Mouse (Mus musculus): ENCODE measurements at regions not wholly inside any gene's neighbourhood (a gene's known extent, or its start where the extent isn't known, plus 50 kb on each side); places are given as distances from the start of the nearest gene placed in this dataset.

DNA sequence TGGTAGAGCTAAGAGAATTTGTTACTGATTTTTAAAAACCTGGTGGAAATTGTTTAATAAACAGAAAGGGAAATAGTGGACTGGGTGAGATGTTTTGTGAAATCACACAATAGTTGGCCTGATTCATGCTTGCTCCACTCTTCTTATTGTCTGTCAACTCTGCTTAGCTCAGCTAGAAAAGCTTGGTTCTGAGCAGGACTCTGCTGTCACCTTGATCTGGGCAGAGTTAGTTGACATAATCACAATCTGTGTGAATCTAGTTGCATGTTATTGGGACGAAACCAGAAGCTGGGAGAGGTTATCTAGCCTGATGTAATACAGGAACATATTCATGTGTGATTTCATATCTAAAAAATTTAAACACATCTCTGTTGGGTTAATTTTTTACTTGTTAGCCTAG is 456.8 kb downstream of the D3Ertd751e start:
- no peak for DNase-seq (ENCODE audit: low spot score)
- no peaks in the 10 kb centered on the region for H3K4me1 ChIP-seq
- no peaks in the 10 kb centered on the region for H3K9me3 ChIP-seq (replicated peaks)
- WGBS, result 92% methylated on average over 1 of the region's 1 CpGs
- H3K27ac ChIP-seq, result no peak overlapping the region
- no peaks in the 10 kb centered on the region for H3K27me3 ChIP-seq (ENCODE audit: low read depth, poor library complexity, severe bottlenecking)
- no peaks in the 10 kb centered on the region for H3K36me3 ChIP-seq
- H3K4me3 ChIP-seq, result no peak overlapping the region

DNA sequence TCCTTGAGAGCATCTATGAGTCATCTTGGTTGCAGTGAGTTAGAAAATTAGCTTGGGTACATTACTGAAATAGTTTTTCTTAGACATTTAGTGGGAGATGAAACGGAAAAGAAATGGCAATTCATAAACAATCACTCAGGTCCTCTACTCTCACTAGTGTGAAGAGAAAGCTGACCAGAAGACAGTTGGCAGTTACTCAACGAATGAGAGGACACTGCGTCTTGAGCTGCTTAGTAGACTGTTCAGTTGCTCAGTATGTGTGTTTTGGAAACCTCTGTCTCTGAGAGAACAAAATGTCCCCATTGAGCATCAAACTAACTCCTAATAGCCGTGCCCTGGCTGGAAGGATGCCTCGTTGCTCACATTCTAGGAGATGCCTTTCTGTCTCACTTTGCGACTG is 459.0 kb downstream of the D3Ertd751e start:
- H3K36me3 ChIP-seq, result no peaks in the 10 kb centered on the region
- 90% methylated on average over 6 of the region's 6 CpGs for WGBS

DNA sequence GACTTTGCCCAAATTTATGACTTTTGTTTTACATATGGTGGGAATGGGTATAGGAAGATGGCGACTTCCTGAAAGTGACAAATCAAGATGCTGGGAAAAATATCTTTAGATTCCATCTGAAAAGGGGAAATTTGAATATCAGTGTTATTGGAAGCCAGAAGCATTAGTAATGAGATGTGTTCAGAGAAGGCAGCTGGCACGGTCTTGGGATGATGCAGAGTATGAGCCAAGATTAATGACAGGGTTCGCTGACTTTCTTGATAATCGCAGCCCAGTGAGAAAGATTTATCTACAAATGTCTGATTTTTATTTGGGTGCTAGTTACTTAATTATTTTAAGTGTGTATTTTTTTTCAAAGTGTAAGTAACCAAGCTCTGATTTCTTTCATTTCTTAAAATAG is 463.2 kb downstream of the D3Ertd751e start:
- Histone ChIP-seq H3K4me3 (no peak overlapping the region), H3K27ac (no peak overlapping the region), H3K27me3 (ENCODE audit: low read depth, poor library complexity, severe bottlenecking) (no peaks in the 10 kb centered on the region), H3K4me1 (no peaks in the 10 kb centered on the region), H3K9me3 (replicated peaks) (no peaks in the 10 kb centered on the region), H3K36me3 (no peaks in the 10 kb centered on the region)
- no peak for DNase-seq (ENCODE audit: low spot score)
- 93% methylated on average over 4 of the region's 4 CpGs for WGBS

More for the DNA sequence above, 459.0 kb downstream of the D3Ertd751e start:
- Histone ChIP-seq H3K4me3 (no peak overlapping the region), H3K27me3 (ENCODE audit: low read depth, poor library complexity, severe bottlenecking) (no peaks in the 10 kb centered on the region), H3K9me3 (replicated peaks) (no peaks in the 10 kb centered on the region), H3K4me1 (no peaks in the 10 kb centered on the region), H3K27ac (no peak overlapping the region)
- DNase-seq (ENCODE audit: low spot score), result no peak

DNA sequence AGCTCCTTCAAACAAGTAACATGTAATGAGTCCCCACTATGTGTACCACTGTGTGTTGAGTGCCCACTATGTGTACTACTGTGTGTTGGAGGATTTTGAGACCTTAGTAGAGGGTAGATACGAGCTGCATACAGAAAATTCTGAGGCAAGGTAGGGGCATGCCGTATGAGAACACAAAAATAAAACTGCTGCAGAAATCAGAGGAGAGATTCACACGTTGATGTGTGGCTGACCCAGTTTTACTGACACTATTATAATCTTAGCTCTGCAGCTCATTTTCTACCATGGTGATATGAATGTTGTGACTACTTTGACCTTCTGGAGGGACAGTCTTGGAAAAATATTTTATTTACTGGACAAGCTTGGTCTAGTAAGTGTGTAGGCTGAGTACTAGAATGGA is 469.0 kb downstream of the D3Ertd751e start:
- Histone ChIP-seq H3K9me3 (replicated peaks) (no peaks in the 10 kb centered on the region), H3K36me3 (no peaks in the 10 kb centered on the region), H3K4me3 (no peak overlapping the region), H3K27me3 (ENCODE audit: low read depth, poor library complexity, severe bottlenecking) (no peaks in the 10 kb centered on the region), H3K4me1 (peaks cover 8% of the 10 kb centered on the region), H3K27ac (no peak overlapping the region)
- WGBS, result 85% methylated on average over 3 of the region's 3 CpGs
- no peak for DNase-seq (ENCODE audit: low spot score)

DNA sequence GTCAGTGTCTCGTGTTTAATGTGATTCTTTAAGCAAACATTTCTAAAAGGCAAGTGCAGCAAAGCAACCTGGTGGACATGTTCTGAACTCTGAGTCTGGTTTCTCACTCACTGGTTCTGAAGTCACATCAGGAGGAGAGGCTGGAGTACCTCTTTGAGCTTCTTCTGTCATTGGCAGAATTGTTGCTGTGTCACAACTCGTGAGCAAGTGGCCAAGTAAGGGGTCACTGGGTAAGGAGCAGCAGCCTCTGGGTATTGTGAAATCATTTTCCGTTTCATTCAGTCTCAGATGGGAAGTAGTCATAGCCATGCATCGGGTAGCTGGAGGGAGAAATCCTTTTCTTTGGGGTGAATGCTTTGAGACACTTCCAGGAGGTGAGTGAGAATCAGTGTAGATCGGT is 470.0 kb downstream of the D3Ertd751e start:
- Histone ChIP-seq H3K9me3 (replicated peaks) (no peaks in the 10 kb centered on the region), H3K36me3 (no peaks in the 10 kb centered on the region), H3K4me3 (no peak overlapping the region), H3K27me3 (ENCODE audit: low read depth, poor library complexity, severe bottlenecking) (no peaks in the 10 kb centered on the region), H3K27ac (no peak overlapping the region), H3K4me1 (peaks cover 8% of the 10 kb centered on the region)
- 85% methylated on average over 5 of the region's 5 CpGs for WGBS
- no peak for DNase-seq (ENCODE audit: low spot score)

DNA sequence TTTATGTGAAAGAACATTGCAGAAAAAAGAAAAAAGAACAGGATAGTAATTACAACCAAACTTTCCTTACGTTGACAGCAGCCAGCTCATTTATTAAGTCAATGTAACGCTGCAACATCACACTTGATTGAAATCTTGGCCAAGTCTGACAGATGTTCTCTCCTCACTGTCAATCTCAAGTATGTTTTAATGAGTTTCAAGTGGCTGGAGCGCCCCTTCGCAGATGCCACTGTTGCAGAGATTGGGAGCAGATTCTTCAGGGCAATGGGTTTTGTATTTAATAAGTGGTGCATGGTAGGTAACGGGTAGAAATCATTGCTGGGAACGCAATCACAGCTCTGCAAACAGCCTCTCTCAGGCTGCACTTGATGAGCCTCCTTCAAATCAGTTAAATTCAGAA is 470.8 kb downstream of the D3Ertd751e start:
- no peaks in the 10 kb centered on the region for H3K36me3 ChIP-seq
- H3K9me3 ChIP-seq (replicated peaks), result no peaks in the 10 kb centered on the region
- H3K4me1 ChIP-seq, result peaks cover 8% of the 10 kb centered on the region
- WGBS, result 81% methylated on average over 6 of the region's 6 CpGs
- H3K27me3 ChIP-seq (ENCODE audit: low read depth, poor library complexity, severe bottlenecking), result no peaks in the 10 kb centered on the region
- DNase-seq (ENCODE audit: low spot score), result no peak
- no peak overlapping the region for H3K27ac ChIP-seq
- H3K4me3 ChIP-seq, result no peak overlapping the region

DNA sequence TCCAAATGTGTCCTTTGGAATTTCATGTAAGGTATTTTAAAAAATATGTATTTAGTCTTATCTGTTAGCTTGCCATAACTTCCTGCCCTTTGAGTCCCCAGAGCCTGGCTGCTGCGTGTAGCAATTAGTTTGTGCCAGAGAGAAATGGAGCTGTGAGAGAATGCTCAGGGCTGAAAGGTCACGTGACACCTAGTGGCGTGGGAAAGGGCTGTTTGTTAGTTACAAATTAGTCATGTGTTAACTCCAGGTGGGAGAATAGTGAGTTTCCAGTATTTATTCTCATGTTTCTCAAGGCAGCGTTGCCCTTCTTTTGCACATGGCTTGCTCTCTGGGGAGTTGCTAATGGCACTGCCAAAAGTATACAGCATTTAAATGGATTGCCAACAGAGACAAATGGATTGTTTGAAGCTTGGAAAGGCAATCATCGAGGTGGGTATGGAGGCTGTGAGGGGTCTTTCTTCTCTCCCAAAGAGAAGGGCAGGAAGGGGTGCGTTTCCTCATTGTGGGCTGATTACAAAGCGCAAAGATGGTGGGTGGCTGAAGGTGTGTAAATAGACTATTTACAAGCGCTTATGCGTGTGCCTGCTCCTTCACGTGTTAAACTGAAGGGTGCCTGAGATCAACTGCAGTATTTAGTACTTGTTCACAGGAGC is 472.3 kb downstream of the D3Ertd751e start:
- peaks cover 8% of the 10 kb centered on the region for H3K4me1 ChIP-seq

DNA sequence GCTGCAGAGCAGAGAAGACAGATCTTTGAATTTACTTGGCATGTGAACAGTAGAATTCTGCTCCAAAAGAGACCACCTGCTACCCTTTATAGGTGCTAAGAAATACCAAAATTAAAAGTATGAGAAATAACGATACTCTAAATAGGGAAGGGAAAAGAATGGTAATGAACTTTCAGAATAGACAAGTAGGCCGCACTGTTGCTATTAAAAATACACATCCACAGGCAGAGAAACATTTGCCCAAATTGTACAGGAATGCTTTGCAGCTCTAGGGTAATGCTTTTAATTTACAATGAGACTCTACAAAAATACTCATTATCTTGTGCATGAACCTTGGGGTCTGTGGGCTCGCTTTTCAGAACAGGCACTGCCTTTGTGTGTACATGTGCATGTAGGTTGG is 476.3 kb downstream of the D3Ertd751e start:
- 92% methylated on average over 3 of the region's 3 CpGs for WGBS
- Histone ChIP-seq H3K27me3 (ENCODE audit: low read depth, poor library complexity, severe bottlenecking) (no peaks in the 10 kb centered on the region), H3K4me1 (peaks cover 8% of the 10 kb centered on the region)

More for the DNA sequence above, 472.3 kb downstream of the D3Ertd751e start:
- peak; percentile 32 for DNase-seq (ENCODE audit: low spot score)
- H3K36me3 ChIP-seq, result no peaks in the 10 kb centered on the region
- 57% methylated on average over 10 of the region's 10 CpGs for WGBS
- H3K4me3 ChIP-seq, result no peak overlapping the region
- no peaks in the 10 kb centered on the region for H3K27me3 ChIP-seq (ENCODE audit: low read depth, poor library complexity, severe bottlenecking)
- no peak overlapping the region for H3K27ac ChIP-seq
- H3K9me3 ChIP-seq (replicated peaks), result no peaks in the 10 kb centered on the region

DNA sequence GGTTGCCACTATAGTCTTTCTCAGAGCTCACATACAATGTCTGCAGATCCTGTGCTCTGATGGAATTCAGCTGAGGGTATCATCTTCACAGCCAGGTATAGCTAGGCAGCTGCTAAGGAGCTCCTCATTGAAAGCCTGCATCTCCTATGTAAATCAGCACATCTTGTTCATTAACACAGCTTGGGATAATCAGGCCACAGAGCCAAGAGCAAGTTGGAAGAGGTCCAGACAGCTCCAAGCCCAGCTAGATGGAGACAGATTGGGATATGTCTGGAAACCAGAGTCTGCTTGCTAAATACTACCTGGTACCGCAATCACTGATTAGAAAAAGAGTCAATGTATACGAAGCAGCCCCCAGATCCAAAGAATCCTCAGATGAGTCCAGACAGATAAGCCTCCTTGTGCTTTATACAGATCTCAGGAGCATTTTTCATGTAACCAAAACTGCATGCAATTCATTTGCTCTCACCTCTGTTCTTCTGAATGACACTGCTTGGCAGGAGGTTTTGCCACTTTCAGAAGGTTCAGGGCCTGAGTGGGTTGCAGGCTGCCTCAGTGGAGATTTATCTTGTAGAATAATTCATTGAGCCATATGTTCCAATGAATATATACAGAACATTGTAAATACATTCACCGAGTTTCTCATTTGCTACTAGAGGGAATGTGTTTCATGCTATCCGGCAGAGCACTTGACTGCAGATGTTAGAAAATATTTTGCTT is 485.4 kb downstream of the D3Ertd751e start:
- Histone ChIP-seq H3K4me3 (no peak overlapping the region), H3K9me3 (replicated peaks) (no peaks in the 10 kb centered on the region), H3K36me3 (no peaks in the 10 kb centered on the region), H3K4me1 (no peaks in the 10 kb centered on the region), H3K27ac (no peak overlapping the region), H3K27me3 (ENCODE audit: low read depth, poor library complexity, severe bottlenecking) (no peaks in the 10 kb centered on the region)
- DNase-seq (ENCODE audit: low spot score), result no peak
- whole genome bisulfite sequencing, result 92% methylated on average over 4 of the region's 4 CpGs

More for the DNA sequence above, 476.3 kb downstream of the D3Ertd751e start:
- DNase-seq (ENCODE audit: low spot score), result no peak
- Histone ChIP-seq H3K36me3 (no peaks in the 10 kb centered on the region), H3K4me3 (no peak overlapping the region), H3K27ac (no peak overlapping the region), H3K9me3 (replicated peaks) (no peaks in the 10 kb centered on the region)

DNA sequence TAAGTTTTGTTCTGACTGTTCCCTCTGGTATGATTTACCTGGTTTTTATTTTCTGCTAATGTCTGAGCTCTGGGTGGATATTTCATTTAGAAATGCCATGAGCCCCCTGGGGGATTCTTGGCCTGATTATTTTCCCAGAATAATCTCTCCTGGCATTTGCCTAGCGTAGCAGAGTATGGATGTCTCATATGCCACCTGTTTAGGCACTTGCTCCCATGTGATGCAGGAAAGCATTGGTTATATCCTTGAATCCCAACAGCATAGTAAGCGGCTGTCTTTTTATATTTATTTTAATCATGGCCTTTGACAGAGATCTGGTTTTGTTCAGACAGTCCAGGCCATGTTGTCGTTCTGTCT is 486.0 kb downstream of the D3Ertd751e start:
- H3K27ac ChIP-seq, result no peak overlapping the region
- no peaks in the 10 kb centered on the region for H3K36me3 ChIP-seq
- no peaks in the 10 kb centered on the region for H3K9me3 ChIP-seq (replicated peaks)
- WGBS, result 94% methylated on average over 3 of the region's 3 CpGs
- no peak for DNase-seq (ENCODE audit: low spot score)
- H3K27me3 ChIP-seq (ENCODE audit: low read depth, poor library complexity, severe bottlenecking), result no peaks in the 10 kb centered on the region
- no peak overlapping the region for H3K4me3 ChIP-seq
- H3K4me1 ChIP-seq, result no peaks in the 10 kb centered on the region

DNA sequence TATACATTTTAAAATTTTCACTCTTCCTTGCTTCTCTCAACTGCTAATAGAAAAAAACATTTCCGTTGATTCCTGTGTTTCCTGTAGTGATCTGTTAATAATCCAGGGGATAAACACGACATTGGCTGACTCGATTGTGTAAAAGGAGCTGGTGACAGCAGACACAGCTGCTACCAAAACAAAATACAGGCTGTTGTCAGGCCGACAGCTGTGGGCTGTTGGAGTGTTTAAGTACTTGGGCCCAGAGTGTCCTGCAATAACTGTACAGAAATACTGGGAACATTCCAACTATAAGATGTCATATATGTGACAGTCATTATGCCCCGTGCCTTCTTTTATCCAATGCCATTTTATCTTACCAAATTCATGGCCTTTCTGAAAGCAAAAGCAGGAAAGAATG is 489.9 kb downstream of the D3Ertd751e start:
- Histone ChIP-seq H3K27me3 (ENCODE audit: low read depth, poor library complexity, severe bottlenecking) (no peaks in the 10 kb centered on the region), H3K36me3 (no peaks in the 10 kb centered on the region), H3K9me3 (replicated peaks) (no peaks in the 10 kb centered on the region), H3K4me3 (no peak overlapping the region), H3K4me1 (no peaks in the 10 kb centered on the region), H3K27ac (no peak overlapping the region)
- no peak for DNase-seq (ENCODE audit: low spot score)
- 92% methylated on average over 5 of the region's 5 CpGs for WGBS

DNA sequence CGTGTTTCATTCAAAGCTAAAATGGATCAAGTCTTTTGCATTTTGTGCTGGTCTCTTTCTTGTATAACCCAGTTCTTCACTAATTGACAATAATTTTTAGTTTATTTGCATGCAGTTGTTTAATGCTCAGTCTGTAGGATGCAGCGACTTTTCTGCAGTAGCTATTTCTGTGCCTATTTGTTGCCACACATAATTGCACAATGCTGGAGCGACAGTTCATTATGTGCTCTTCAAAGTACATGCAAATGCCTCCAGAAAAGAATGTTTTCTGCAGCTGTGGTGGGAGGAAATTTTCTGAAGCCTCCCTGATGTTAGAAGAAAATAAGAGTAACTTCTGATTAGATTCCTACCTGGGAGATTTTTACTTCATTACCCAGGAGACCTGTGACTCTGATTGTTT is 491.3 kb downstream of the D3Ertd751e start:
- Histone ChIP-seq H3K36me3 (no peaks in the 10 kb centered on the region), H3K9me3 (replicated peaks) (no peaks in the 10 kb centered on the region), H3K27ac (no peak overlapping the region), H3K27me3 (ENCODE audit: low read depth, poor library complexity, severe bottlenecking) (no peaks in the 10 kb centered on the region), H3K4me1 (no peaks in the 10 kb centered on the region), H3K4me3 (no peak overlapping the region)
- 87% methylated on average over 3 of the region's 3 CpGs for WGBS
- no peak for DNase-seq (ENCODE audit: low spot score)

DNA sequence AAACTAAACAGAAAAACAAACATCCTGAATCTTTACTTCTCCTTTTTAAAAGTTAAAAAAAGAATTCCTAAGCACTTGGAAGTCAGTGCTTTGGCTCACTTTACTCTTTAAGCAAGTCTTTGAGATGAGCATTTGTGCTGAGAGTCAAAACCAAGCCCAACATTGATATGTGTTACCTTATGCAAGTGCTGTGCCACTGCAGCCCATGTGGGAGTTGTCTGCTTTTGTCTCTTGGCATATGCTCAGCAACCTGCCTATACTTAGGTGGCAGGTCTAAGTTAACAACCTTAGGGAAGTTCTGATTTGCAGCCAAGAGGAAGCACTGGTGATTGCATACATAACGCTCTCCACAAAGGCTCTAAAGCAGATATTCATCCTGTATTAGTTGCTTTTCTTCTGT is 493.1 kb downstream of the D3Ertd751e start:
- no peak for DNase-seq (ENCODE audit: low spot score)
- H3K27ac ChIP-seq, result no peak overlapping the region
- H3K4me3 ChIP-seq, result no peak overlapping the region
- no peaks in the 10 kb centered on the region for H3K27me3 ChIP-seq (ENCODE audit: low read depth, poor library complexity, severe bottlenecking)
- no peaks in the 10 kb centered on the region for H3K9me3 ChIP-seq (replicated peaks)
- no peaks in the 10 kb centered on the region for H3K36me3 ChIP-seq
- WGBS, result 97% methylated on average over 1 of the region's 1 CpGs
- no peaks in the 10 kb centered on the region for H3K4me1 ChIP-seq
